Mouse (Mus musculus) Patski (cell line): ENCODE results near the gene Edaradd. TPM values are rescaled to one million over a fixed set of nuclear protein-coding genes. Genes with fewer than 3 reads are reported as not detected.

Experiments used
- ATAC-seq: fragments of 100-300 bp; one replicate; pipeline ENCODE4 v1.8.0; 2021
- CTCF ChIA-PET: fragments of 350-600 bp; sonication (Branson Sonifier 250); formaldehyde crosslinking; loops from one replicate; lab custom pipeline; 2022; ENCODE audit warnings: inconsistent platforms; lab: Charles Lee
- POLR2A ChIA-PET: fragments of 350-600 bp; sonication (Branson Sonifier 250); formaldehyde crosslinking; loops from one replicate; lab custom pipeline; 2022; ENCODE audit warnings: antibody characterized with exemption, inconsistent platforms; lab: Charles Lee
- DNase-seq: peaks from one replicate; pipeline ENCODE4 v3.0.0-alpha.2; 2011; ENCODE audit warnings: low read depth, low spot score
- H3K27me3 ChIP-seq: fragments of 371-371 bp; one replicate; pipeline ENCODE4 v1.5.1; 2021
- CTCF ChIP-seq: fragments of 100-300 bp; IDR thresholded peaks from one replicate; pipeline ENCODE4 v1.5.1; 2021
- in situ Hi-C: fragments of 300-500 bp; cut with MboI; formaldehyde crosslinking; loops from 3 replicates; pipeline ENCODE4 v1.11.1; 2018; ENCODE audit warnings: low pct_unique_long_range_greater_than_20kb, mixed read lengths
- polyA plus RNA-seq: library from polyadenylated mRNA; unstranded; gene quantifications from one replicate; pipeline ENCODE4 v1.2.3, GENCODE M21; 2021

Gene Edaradd
- polyA plus RNA-seq, 1 experiment from 2014 or later: not detected

DNA sequence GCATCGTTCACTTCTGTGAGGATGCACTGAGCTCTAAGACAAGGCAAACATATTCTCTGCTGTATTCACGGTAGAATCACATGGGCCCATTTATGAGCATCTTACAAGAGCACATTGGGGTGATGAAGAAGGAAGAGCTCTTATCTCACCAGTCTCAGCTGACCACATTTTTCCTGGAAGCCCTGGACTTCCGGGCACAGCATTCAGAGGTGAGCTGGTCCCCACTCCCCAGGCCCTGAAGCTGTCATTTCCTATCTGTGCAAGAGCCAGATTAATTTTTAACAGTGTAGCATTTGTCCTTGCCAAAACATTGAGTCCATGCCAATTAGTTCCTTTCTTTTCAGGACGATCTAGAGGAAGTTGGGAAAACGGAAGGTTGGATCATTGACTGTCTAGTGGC lies 86.4 kb downstream of the Edaradd start:
- ChIA-PET CTCF (interaction anchor here (1.1 to 1.4 kb wide), 3 partner anchors 12 to 22 kb away, joined by 3 to 5 read pairs (median 4); no protein-coding TSS in a partner anchor), POLR2A (no interaction called here)
- in situ Hi-C loops: no loop called here
- TF ChIP-seq CTCF: no peak
- H3K27me3 ChIP-seq: no peaks in the 10 kb centered on the region
- no peak for ATAC-seq
- DNase-seq: no peak

DNA sequence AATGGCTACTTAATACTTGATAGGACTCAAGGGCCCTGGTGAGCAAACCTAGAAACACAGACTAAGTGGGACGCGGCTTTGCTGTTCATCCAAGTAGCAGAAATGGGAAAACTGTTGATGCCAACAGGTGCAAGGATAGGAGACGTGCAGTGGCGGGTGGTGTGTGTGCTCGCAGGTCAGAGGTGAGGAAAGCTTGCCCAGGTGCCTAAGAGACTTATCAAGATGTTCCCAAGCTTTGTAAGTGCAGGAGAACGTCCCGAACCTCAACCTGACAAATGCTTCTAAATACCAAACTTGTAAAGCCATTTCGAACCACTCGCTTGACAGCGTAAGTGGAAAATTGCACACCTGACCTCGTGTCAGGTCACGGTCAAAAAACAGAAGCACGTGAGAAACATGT lies 91.7 kb downstream of the Edaradd start:
- DNase-seq: no peak
- no peaks in the 10 kb centered on the region for H3K27me3 ChIP-seq
- in situ Hi-C loops: no loop called here
- POLR2A ChIA-PET: interaction anchor here (0.6 kb wide), 1 partner anchor 21 kb away, joined by 3 read pairs; no protein-coding TSS in a partner anchor
- no peak for TF ChIP-seq CTCF
- no peak for ATAC-seq
- CTCF ChIA-PET: interaction anchor here (0.9 to 1.3 kb wide), 2 partner anchors 12 kb away, joined by 3 to 4 read pairs; no protein-coding TSS in a partner anchor

Other genes with a start within 250 kb of the Edaradd start
- 0.33 TPM for gene Actn2, start 179.7 kb downstream of the Edaradd start, polyA plus RNA-seq
- gene Heatr1, start 125.4 kb downstream of the Edaradd start, polyA plus RNA-seq: 24.6 TPM
- 58.8 TPM for gene Lgals8, start 55.5 kb downstream of the Edaradd start, polyA plus RNA-seq
- gene Ero1lb, start 45.4 kb upstream of the Edaradd start, polyA plus RNA-seq: 7.1 TPM